Mouse (Mus musculus) left cerebral cortex, adult 8-10 months (tissue): ENCODE data around the gene Slc44a5. TPM values are rescaled to one million over a fixed set of nuclear protein-coding genes. Genes with fewer than 3 reads are reported as not detected.

Experiments
- DNase-seq, 2 experiments: peaks; one replicate each; pipeline ENCODE4 v3.0.0; 2022; ENCODE audit warnings: low spot score in 2 of 2
- total RNA-seq, 4 experiments: library from RNA; stranded (reverse); gene quantifications; 2 replicates each; pipeline ENCODE4 v1.2.4; 2022

Gene Slc44a5
- 1 to 10 TPM; 7.2 to 8.6 (median 7.9) TPM for total RNA-seq

DNA sequence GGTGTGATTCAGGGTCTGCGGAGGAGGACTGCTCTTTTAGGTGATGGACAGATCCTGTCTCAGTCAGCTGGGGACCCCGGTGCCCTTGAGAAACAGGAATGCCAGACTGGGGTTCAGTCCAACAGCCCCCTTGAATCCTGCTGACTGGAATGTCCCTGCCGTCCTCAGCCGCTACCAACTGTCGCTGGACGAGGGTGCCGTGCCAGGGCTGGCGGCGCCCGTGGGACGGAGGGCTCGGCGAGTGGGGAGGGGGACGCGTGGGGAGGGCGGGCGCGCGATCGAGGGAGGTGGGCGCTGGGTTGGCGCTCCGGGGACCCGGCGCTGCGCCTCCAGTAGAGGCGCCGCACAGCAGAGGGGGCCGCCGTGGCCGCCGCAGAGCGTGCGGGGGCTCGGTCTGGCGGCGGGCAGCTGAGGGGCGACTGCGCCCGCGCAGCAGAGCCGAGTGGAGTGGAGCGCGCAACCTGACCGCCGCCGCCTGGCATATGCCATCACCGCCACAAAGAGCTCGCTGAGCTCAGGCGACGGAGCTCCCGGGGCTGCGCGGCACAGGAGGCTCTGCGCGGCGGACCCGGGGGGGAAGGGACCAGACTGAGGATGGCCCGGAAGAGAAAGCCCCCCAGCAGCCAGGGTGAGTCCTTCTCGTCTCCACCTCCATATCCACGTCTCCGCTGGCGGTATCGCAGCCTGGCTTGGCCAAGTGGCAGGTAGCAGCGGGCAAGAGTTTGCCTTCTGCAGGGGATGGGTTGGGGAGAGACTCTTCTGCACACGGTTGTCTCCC lies at the start of gene Slc44a5:
TSS of gene Slc44a5 (plus strand) at position 266 of the 778 bp plus-strand sequence.
- peak in 1 of 2 experiments; percentile 48 for DNase-seq

GRCm38 (mm10) chr3:153926333-153926732 lies 46.9 kb upstream of the Slc44a5 start:
- no peak for DNase-seq

GRCm38 (mm10) chr3:153929526-153929925 lies 43.7 kb upstream of the Slc44a5 start:
- no peak for DNase-seq

DNA sequence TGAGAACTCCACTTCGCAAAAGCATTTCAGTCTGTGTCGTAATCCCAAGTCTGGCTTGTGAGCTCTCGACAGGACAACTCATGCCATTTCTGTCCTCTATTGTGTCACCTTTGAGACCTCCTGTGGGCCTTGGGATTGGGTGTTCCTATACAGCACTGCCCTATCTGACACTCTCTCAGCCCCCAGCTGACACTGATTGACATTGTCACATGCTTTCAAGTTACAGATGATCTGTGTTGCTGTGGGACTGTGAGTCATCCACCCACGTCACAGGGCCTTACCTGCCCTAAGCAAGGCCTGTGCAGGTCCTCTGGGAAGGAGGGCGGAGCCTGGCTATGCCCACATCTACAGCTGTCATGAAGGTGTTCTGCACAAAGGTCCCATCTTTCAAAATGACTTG lies 40.8 kb upstream of the Slc44a5 start:
- no peak for DNase-seq

DNA sequence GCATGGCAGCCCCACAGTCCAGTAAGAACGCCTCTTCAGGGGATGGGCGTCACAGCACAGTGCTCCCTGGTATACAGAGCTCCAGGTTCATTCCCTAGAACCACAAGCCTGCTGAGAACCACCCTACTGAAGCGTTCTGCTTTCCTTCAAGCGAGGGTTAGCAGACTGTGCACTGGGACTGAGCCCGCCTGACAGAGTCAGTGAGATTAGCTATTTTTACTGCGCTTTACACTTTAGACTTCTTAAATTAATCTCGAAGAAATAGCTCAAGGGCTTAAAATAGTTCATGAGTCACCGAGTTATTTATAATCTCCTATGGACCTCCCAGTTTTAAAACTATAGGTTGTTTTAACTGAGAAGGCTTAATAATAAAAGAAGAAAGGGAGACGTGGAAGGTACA lies 37.4 kb upstream of the Slc44a5 start:
- DNase-seq: no peak

DNA sequence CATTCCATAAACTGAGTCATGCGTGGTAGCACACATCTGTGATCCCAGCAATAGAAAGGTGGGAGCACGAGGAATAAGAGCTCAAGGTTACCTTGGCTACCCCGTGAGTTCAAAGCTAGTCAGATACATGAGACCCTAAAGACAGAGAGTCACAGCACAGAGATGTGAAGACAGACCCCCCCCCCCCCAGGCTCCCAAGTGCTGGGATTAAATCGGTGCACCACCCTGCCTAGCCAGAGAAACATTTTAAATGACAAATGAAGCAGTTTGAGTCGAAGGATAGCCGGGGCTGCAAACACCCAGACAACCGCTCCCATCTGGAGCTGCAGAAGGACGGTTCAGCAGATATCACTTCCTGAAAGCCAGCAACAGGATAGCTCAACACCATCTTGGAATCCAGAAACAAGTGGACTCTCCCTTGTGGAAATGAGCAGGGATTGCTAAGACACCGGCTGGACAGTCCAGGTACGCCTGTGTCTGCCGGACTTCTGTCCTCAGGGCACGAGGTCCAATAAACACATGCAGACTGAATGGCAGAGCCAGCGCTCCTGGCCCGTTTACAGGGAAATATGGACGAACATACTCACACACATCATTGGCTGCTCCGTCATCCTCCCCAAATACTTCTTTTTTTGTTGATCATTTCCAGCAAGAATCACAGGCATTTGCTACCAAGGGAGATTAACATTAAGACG lies 36.0 kb upstream of the Slc44a5 start:
- DNase-seq: no peak

DNA sequence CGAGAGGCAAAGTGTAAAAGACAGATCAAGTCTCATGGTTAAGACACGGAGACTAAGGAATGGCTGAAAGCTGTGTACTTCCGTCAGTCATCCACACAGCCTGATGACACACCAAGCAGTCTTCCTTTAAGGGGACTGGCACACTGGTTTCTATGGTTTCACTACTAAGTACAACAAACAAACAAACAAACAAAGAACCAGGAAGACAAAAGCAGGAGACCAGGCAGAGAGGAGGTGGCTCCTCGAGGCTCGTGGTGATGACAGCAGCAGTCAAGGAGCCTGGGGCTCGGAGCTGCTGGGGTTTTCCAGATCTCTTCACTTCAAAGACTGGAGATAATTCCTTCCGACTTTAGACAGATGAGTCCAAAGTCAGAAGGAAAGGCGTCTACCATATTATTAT lies 33.2 kb upstream of the Slc44a5 start:
- no peak for DNase-seq

DNA sequence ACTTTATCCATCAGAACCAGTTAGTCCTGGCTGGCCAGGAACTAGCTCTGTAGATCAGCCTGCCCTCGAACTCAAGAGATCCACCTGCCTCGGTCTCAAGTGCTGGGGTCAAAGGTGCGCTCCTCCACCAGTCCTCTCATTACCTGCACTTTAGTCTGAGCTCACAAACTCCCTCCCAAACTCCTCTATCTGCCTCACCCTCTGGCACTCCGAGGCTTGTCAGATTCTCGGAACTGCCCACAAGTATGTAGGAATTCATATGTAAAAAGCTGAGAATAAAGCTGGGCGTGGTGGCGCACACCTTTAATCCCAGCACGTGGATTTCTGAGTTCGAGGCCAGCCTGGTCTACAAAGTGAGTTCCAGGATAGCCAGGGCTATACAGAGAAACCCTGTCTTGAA lies 32.8 kb upstream of the Slc44a5 start:
- no peak for DNase-seq

- no peak for DNase-seq
Measured at GRCm38 (mm10) chr3:153941613-153942012, 31.6 kb upstream of the Slc44a5 start.

GRCm38 (mm10) chr3:153943003-153943640 lies 30.1 kb upstream of the Slc44a5 start:
- no peak for DNase-seq

DNA sequence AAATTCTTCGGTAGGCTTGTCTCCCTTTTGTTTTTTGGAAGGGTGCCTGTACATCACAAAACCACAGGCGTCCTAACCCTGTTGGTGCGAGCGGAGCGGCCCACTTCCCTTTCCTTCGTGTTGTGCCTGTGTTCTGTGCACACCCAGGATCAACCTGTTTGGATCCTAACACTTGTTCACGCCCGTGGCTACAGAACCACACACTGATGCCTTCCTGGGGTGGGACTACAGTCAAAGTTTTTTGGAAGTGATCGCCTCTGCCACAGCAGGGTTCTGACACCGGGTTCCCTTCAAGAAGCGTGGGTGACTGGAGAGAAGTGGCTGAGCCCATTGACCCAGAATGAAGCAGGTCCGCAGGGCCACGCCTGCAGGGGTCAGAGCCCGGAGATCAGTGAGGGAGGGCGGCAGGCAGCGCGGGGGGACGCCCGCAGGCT lies 29.3 kb upstream of the Slc44a5 start:
- no peak for DNase-seq

DNA sequence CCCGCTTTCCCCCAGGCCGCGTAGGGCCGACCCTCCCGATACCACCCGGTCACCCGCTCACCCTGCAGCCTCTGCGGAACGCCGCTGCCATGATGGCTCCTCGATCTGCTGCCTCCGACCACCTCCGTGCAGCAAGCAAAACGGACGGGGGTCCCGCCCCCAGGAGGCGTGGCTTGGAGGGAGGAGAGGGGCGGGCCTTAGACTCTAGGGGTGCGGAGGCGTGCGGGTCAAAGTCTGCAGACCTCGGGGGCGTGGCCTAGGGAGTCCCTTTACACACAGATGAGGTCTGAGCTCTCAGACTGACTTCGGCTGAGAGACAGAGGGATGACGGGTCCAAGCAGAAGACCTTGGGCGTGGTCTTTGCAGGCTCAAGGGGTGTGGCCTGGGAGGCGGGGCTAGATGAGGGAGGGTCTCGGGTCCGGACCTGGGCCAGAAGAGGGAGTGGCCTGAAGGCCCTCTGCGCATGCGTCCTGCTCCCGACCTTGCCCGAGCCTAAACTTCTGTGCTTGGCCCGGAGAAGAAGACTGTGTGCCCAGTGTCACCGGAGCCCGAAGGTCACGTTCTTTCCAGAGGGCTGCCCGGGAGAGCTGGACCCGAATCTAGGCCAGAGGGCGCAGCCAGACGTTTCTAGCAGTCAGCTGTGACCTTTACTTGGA lies 28.8 kb upstream of the Slc44a5 start, which contains the start of gene Acadm:
TSS of gene Acadm (minus strand) at position 298 of the 656 bp plus-strand sequence.
- DNase-seq: peak; percentile 89 to 94

- DNase-seq: no peak
Measured at GRCm38 (mm10) chr3:153947271-153947670, 26.0 kb upstream of the Slc44a5 start.

DNA sequence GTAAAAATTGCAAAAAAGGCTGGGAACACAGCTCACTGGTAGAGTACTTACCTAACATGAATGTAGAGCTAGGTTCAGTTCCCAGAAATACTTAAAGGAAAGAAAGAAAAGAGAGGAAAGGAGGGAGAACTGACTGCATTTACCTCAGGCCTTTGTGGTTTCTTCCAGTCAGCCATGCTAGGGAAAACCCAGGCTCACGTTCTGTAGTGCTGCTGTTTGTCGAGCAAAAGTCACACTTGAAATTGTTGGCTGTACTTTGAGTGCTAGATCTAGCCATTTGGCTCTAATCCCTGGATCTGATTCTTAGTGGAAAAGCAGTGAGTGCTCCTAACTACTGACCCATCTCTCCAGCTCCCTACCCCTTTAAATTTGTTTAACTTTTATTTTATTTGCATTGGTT lies 25.1 kb upstream of the Slc44a5 start:
- no peak for DNase-seq

- DNase-seq: no peak
Measured at GRCm38 (mm10) chr3:153957916-153958315, 15.3 kb upstream of the Slc44a5 start.

GRCm38 (mm10) chr3:153959035-153959730 lies 14.1 kb upstream of the Slc44a5 start:
- no peak for DNase-seq

DNA sequence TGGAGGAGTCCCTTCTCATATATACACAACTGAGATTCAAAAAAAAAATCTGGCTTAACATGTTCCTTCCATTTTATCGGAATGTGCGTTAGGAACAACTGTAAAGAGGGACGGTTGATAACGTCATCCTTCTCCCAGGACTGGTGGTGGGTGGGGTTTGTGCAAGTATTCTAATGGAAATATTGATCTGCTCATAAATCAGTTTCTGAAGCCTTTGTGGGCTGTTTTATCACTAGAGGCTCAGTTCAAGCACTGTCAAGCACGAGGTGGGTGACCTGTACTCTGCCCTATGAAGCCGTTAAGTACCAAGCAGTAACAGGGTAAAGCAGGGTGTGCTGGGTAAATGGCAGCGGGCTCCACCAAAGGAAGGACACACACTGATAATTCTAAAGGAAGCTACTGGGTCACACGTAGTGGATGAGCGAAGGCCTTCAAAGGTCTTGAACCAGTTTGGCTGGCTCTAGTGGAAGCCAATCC lies 13.5 kb upstream of the Slc44a5 start:
- DNase-seq: no peak

DNA sequence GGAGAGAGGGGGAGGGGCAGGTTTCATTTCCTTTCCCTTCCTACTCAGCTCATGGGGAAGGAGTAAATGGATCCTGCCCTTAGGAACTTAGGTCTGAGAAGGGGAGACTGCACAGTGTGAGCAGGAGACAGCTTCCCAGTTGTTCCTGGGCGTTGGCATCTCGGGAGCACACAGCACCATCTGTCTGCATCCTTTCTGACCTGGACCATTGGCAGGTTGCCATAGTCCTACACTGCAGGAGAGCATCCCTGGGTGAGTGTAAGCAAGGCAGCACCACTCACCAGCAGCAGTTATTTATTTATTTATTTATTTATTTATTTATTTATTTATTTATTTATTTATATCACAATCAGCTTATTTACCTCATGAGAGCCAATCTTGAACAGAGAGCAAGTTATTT lies 12.4 kb upstream of the Slc44a5 start:
- DNase-seq: no peak

GRCm38 (mm10) chr3:153961632-153962389 lies 11.4 kb upstream of the Slc44a5 start:
- DNase-seq: no peak

GRCm38 (mm10) chr3:153967447-153967846 lies 5.8 kb upstream of the Slc44a5 start:
- no peak for DNase-seq
